Mouse (Mus musculus): ENCODE results near the gene Mrps36. TPM values are rescaled to one million over a fixed set of nuclear protein-coding genes. Genes with fewer than 3 reads are reported as not detected.
"Not testable (repeated sequence)": the region's sequence is repeated elsewhere in the genome, so short reads cannot be mapped to it uniquely, and the experiment has no call there.

The Mrps36 gene
- polyA plus RNA-seq (2012; rRNA removed): 76.6 and 88.6 TPM in 2 replicates

DNA sequence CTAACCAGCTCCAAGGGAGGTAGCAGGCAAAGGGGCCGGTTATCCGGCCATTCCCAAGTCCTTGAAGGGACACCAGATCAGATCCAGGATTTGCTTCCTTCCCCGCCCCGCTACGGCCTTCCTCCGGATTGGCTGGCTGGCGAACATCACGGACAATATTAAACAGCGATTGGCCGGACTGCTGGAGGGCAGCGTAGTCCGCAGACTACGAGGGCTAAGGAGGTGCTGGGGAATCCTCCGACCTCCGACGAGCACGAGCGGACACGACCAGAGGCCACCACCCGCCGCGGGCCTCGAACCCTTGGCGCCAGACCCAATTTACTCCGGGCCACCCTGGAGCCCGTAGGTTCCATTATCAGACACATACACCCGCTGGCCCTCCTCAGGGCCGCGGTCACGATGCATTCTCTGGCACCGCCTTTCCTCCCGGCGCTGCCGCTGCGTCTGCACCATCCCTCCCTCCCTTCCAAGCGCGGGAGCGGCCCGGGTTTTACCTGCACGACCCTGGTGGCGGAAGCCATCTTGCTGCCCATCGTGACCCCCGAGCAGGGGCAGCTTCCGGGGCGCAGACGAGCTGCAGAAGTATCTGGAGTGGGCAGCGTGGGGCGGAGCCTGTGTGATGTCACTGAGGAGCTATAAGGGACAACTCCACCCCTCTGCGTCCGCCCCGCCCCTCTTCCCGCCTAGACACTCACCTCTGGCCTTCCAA, at the start of gene Mrps36:
TSS of gene Mrps36 (minus strand) at position 624 of the 709 bp plus-strand sequence.
- peak; percentile 89 for DNase-seq (ENCODE audit: low read depth, low spot score)
- under 1% methylated on average over 52 of the region's 52 CpGs for WGBS

DNA sequence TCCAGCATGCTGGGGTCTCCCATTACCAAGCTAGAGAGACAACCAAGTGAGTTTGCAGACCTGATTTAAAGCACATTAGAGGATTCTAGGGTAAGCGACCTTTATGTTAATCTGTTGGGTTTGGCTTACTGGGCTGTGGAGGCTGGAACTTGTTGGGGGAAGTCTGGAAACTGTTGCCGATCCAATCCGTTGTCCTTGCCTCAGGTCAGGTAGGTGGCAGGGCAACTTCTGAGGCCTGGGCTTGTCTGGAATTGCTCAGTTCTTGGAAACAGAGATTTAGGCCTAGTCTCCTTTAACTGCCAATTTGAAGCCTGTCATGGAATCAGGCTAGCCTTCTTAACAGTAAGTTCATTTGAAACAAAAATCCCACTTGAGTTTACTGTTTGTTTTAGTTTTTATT, 44.6 kb upstream of the Mrps36 start:
- no peak for DNase-seq (ENCODE audit: low read depth, low spot score)

DNA sequence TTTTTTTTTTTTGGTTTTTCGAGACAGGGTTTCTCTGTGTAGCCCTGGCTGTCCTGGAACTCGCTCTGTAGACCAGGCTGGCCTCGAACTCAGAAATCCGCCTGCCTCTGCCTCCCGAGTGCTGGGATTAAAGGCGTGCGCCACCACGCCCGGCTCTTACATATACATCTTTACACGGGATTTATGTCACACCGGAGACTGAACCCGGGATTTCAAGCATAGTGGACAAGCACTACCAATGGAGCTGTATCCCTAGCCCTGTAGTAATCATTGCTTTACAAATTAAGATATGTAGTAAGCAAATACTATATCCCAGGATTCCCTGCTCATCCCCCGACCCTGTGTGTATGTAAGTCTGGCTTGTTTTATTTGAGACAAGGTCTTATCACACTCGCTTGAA, 43.6 kb upstream of the Mrps36 start:
- 92% methylated on average over 12 of the region's 14 CpGs for WGBS
- DNase-seq (ENCODE audit: low read depth, low spot score): not testable (repeated sequence)

More for the DNA sequence above, 44.6 kb upstream of the Mrps36 start:
- 96% methylated on average over 3 of the region's 3 CpGs for WGBS

GRCm38 (mm10) chr13:100787316-100788010, 43.0 kb upstream of the Mrps36 start:
- WGBS: 38% methylated on average over 6 of the region's 6 CpGs
- peak; percentile 51 for DNase-seq (ENCODE audit: low read depth, low spot score)

DNA sequence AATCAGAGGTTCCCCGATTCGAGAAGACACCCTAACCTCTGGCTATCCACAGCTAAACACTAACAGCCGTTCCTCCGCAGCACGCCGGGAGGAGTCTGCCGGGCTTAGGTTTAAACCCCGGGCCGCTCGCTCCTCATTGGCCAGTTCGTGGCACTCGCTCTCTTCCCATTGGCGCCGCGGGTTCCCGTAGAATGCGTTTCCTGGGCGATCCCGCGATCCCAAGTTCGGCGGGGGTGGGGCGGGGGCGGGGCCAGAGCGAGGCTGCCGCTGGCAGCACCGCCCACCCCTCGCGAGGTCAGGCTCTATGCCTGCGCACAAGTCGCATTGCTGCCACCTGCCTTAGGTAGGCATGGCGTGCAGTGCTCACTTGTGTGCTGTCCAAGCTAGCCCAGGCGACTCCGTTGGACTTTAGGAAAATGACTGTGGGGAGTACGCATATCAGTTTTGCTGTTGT, 42.0 kb upstream of the Mrps36 start, which contains the start of gene Ccnb1:
TSS of gene Ccnb1 (minus strand) at position 157 of the 454 bp plus-strand sequence.
- DNase-seq (ENCODE audit: low read depth, low spot score): peak; percentile 68
- under 1% methylated on average over 35 of the region's 35 CpGs for WGBS

DNA sequence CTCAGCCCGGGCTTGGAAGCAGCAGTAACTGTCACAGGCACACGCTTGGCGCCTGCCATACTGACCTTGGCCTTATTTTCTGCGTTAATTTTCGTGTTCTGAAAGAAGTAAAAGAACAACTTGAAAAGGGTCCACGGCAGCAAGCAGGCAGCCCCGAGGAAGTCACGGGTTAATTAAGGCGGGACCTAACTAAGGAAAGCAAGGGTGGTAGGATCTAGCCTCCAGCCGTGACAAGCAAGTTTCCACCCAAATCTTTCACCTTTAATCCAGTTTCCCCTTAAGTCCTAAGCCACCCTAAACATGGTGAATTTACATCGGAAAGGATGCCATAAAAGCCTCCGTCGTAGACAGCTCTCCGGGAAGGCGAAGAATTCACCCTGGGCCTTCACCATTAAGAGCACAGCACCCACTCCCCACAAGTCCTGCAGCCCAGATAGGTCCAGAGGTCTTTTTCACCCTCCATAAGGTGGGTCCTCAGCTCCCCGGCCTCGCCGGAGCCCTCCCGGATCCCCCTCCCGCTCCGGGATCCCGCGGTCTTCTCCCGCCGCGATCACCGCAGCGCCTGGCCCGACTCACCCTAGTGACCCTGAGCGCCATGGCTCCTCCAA, 41.5 kb upstream of the Mrps36 start:
- no peak for DNase-seq (ENCODE audit: low read depth, low spot score)
- under 1% methylated on average over 30 of the region's 30 CpGs for WGBS

- 81% methylated on average over 3 of the region's 3 CpGs for WGBS
Measured at GRCm38 (mm10) chr13:100777491-100777890, 33.0 kb upstream of the Mrps36 start.

DNA sequence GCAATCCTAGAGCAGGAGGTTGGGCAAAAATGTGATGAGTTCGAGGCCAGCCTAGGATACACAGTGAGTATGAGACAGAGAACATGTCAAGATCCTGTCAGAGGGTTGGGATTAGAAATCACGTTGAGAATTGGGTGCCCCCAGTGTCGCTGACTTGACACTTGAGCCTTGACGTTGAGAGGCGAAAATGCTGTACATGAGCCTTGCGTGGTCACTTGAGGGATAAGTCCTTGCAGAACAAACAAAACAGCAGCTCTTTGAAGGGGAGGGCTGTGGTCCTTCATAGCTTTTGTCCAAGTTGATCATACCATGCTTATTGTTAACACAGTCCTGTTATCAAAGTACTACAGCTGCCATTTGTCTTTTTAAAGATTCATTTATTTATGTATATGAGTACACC, 32.3 kb upstream of the Mrps36 start:
- WGBS: 63% methylated on average over 6 of the region's 6 CpGs
- no peak for DNase-seq (ENCODE audit: low read depth, low spot score)

More at GRCm38 (mm10) chr13:100777491-100777890, 33.0 kb upstream of the Mrps36 start:
- DNase-seq (ENCODE audit: low read depth, low spot score): no peak

GRCm38 (mm10) chr13:100776056-100776419, 31.6 kb upstream of the Mrps36 start:
- WGBS: 3% methylated on average over 8 of the region's 8 CpGs
- DNase-seq (ENCODE audit: low read depth, low spot score): no peak

DNA sequence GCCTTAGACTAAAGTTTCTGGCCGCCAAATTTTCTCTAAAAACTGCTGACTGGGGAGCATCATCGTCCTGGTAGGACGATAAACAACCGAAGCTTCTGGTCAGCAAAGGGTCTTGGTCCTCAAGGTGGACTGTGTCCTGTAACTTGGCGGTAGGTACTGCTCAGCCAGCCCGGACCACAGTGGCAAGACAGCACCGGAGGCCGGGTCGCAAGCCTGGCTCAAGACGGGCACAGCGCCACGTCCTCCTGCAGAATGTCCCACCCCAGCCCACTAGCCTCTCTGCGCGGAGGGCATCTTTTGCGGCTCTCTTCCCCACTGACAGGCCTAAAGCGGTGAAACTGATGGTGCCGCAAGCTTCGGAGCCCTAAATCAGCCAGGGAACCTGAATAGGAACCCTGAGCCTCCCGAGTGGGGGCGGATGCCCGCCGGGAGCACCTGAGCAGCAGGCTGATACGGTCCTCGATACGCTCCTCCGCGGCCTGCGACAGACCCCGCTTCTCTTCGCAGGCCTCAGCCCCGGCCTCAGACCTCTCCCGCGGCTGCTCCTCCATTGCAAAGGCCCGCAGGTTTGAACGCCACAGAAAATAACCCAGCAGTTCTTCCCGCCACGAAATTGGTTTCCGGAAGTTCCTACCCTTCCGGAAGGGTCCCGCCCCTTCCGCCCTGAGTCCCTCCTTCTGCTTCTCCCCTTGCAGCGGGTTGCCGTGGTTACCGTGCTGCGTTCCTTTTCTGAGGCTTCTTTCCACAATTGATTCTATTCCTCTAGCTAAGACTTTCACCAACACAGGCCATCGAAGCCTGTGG, 31.0 kb upstream of the Mrps36 start, which contains the start of gene Cenph:
TSS of gene Cenph (minus strand) at position 648 of the 804 bp plus-strand sequence.
- peak; percentile 70 for DNase-seq (ENCODE audit: low read depth, low spot score)
- under 1% methylated on average over 46 of the region's 46 CpGs for WGBS

DNA sequence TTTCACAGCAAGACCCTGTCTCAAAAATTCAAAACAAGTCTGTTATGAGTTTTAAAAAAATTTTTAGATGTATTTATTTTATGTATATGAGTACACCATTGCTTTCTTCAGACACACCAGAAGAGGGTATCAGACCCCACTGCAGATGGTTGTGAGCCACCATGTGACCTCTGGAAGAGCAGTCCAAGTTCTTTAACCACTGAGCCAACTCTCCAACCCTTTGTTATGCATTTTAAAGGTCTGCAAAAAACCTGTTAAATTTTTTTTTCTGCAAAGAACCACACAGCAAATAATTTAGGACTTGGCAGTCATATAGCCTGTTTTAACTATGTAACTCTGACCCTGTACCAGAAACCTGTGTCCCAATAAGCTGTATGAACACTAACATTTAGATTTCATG, 30.2 kb upstream of the Mrps36 start:
- no peak for DNase-seq (ENCODE audit: low read depth, low spot score)

DNA sequence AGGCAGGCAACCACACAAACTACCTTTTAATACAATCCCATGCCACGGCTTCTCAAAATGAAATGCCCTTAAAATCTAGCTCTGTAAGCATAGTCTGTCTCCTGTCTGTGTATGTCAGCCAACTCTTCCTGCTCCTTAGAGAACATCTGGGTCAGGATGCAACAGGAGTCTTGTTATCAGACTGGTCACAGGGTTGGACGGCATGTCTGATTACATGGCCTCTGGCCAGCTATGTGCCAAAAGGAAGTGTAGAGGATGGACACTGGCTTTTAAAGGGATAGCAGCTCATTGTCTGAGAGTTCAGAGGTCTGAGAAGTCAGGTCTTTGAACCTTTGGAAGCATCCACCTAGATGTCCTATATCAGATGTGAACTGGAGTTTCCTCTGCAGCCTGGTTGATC, 10.9 kb upstream of the Mrps36 start:
- no peak for DNase-seq (ENCODE audit: low read depth, low spot score)
- 64% methylated on average over 2 of the region's 2 CpGs for WGBS

DNA sequence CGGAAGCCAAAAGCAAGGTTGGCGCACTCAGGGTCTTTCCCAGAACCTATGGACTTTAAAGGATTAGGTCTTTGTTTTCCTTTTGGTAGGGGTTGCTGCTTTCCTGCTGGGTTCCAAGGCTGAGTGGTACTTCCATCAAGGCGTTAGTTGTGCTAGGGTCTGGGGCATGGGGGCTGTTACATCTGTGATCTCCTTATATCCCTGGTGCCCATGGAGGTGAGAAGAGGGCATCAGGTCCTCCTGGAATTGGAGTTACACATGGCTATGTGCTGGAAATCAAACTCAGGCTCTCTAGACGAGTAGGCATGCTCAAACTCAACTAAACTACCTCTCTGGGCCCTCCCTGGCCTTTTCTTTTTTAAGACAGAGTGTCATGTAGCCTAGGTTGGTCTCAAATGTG, 9.7 kb upstream of the Mrps36 start:
- no peak for DNase-seq (ENCODE audit: low read depth, low spot score)
- 77% methylated on average over 4 of the region's 4 CpGs for WGBS

DNA sequence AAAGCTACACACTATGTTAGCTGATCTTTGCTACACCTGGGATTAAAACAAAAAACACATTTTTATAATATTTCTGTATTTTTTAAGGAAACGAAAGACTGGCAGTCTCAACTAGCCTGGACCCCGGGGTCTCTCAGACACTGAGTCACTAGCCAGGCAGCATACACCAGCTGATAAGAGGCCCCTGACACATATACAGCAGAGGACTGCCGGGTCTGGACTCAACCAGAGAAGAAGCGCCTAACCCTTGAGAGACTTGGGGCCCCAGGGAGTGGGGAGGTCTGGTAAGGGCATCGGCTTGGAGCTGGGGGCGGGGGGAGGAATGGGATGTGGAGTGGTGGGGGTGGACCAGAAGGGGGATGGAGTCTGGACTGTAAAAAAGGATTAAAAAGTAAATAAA, 8.6 kb upstream of the Mrps36 start:
- DNase-seq (ENCODE audit: low read depth, low spot score): no peak
- WGBS: 79% methylated on average over 6 of the region's 6 CpGs

- no peak for DNase-seq (ENCODE audit: low read depth, low spot score)
- 84% methylated on average over 8 of the region's 8 CpGs for WGBS
Measured at GRCm38 (mm10) chr13:100752529-100752928, 8.1 kb upstream of the Mrps36 start.

DNA sequence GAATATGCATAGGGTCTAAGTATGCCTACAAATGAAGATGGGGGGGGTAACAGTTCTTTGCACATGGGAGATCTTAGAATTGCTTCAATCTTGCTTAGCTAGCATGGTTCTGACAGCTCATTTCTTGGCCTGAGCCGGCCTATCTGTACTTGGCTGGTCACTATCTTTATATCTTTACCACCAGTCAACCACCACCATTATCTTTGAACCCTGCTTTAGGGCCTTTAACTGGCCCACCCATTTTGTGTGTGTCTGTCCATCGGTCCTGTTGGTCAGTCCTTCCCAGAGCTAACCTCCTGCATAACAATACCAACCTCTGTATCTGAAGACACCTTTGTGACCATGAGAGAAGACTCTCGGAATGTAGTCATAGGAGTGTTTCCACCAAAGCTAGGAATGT, 6.9 kb upstream of the Mrps36 start:
- no peak for DNase-seq (ENCODE audit: low read depth, low spot score)
- 89% methylated on average over 3 of the region's 3 CpGs for WGBS

DNA sequence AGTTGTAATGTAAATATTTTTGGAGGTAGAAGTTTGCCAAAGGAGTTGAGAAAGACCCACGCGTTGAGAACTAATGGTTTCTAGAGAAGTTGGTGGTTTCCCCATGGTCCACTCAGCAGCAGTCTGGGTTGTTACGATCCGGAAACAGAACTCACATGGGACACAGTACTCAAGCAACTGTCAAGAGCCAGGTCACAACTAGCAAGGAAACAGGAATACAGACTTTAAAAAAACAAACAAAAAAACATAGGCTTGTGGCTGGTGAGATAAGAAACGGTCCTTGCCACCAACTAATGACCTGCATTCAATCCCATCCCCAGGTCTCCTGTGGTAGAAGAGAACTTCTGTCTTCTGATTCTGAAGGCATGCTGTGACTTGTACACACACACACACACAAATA, 6.3 kb upstream of the Mrps36 start:
- DNase-seq (ENCODE audit: low read depth, low spot score): no peak
- WGBS: 64% methylated on average over 5 of the region's 5 CpGs

- no peak for DNase-seq (ENCODE audit: low read depth, low spot score)
- 46% methylated on average over 8 of the region's 8 CpGs for WGBS
Measured at GRCm38 (mm10) chr13:100748638-100749037, 4.2 kb upstream of the Mrps36 start.

DNA sequence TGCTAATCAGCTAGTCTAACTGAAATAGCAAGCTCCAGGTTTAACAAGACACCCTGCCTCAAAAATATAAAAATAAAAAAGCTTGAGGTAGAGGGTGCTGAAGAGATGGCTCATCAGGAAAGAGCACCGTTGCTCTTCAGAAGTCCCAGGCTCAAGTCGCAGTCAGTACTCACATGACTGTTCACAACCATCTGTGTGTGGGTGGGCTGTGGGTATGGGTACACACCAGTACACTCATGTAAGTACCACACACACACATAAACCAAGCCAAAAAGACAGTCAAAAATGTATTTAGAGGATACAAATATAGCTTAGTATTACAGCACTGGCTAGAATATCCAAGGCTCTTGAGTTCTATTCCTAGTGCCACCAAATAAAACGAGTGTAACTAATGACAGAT, 1.6 kb upstream of the Mrps36 start:
- WGBS: 87% methylated on average over 3 of the region's 3 CpGs
- DNase-seq (ENCODE audit: low read depth, low spot score): no peak

All from large intestine, adult 2 months (tissue).